Mouse (Mus musculus): Measurements from ENCODE around the gene Scgb1a1. TPM values are rescaled to one million over a fixed set of nuclear protein-coding genes. Genes with fewer than 3 reads are reported as not detected.

Gene Scgb1a1
- total and polyA plus RNA-seq, 3 experiments, result not detected

DNA sequence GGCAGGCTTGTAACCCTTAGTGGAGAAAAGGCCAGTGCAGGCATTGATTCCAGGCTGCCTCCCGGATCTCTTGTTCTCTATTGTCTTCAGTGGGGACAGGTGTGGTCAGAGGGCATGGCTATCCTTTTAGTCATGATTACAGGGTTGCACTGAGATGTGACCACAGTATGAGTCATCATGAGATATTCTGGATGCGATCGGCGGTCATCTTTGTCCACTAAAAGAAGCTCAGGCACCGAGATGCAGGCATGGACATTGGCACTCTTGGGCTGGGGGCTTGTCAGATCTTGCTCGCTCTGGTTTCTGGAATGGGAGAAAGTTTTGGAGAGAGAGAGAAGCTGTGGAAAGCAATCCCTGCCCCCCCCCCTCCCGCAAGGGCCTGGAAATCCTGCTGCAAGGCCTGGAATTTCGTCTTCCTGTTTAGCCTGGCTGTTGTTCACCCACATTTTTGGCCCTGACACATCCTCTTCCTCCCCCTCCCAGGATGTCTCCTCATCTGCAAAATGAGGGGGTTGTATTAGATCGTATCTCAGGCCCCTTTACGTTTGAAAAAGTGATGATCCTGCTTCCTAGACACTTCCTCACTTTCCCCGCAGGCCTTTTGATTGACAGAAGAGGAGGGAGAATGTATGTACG is 13.9 kb downstream of the Scgb1a1 start:
- peaks cover 21 to 51% of the 10 kb centered on the region in 2 experiments for H3K4me1 ChIP-seq (ENCODE audit: control insufficient read depth in 1 of 2, insufficient read depth in 2 of 2, low read length in 2 of 2)
- TF ChIP-seq POLR2A (IDR thresholded peaks at IDR 0.05; ENCODE audit: control insufficient read depth in 1 of 2, insufficient read depth in 1 of 2, low read depth in 1 of 2, low read length in 2 of 2, poor library complexity in 1 of 2) (no peak), MAX (IDR thresholded peaks at IDR 0.05; ENCODE audit: low read length) (no peak), RCOR1 (IDR thresholded peaks at IDR 0.05; ENCODE audit: low read depth, low read length) (no peak), POLR2AphosphoS2 (IDR thresholded peaks at IDR 0.05; ENCODE audit: low read length) (no peak), TBP (IDR thresholded peaks at IDR 0.05; ENCODE audit: low read depth, low read length) (no peak), ETS1 (IDR thresholded peaks at IDR 0.05; ENCODE audit: low read depth, low read length) (no peak), CHD1 (IDR thresholded peaks at IDR 0.05; ENCODE audit: low read depth, low read length) (no peak), SIN3A (IDR thresholded peaks at IDR 0.05; ENCODE audit: low read length) (no peak), SMC3 (IDR thresholded peaks at IDR 0.05; ENCODE audit: low read depth, low read length) (no peak), BHLHE40 (IDR thresholded peaks at IDR 0.05; ENCODE audit: borderline replicate concordance, low read depth, low read length) (no peak), GATA1 (IDR thresholded peaks at IDR 0.05; ENCODE audit: low read depth, low read length) (0 out of 2 replicates have a peak, but pooled peaks have one; percentile 8), POLR2AphosphoS5 (IDR thresholded peaks at IDR 0.05; ENCODE audit: borderline replicate concordance, low read depth, low read length) (no peak), CHD2 (IDR thresholded peaks at IDR 0.05; ENCODE audit: low read length) (no peak), KAT2A (conservative IDR thresholded peaks at IDR 0.05; ENCODE audit: low read depth, low read length) (no peak), HCFC1 (IDR thresholded peaks at IDR 0.05; ENCODE audit: low read depth, low read length) (peak; percentile 31; the same call in 1 of the 2 replicates), MEF2A (IDR thresholded peaks at IDR 0.05; ENCODE audit: extremely low read depth, insufficient replicate concordance, low read depth, low read length, poor library complexity, severe bottlenecking) (no peak), USF2 (IDR thresholded peaks at IDR 0.05; ENCODE audit: borderline replicate concordance in 1 of 2, insufficient read depth in 1 of 2, low read depth in 1 of 2, low read length in 2 of 2) (no peak), ZC3H11A (IDR thresholded peaks at IDR 0.05; ENCODE audit: low read depth, low read length) (no peak), ELF1 (IDR thresholded peaks at IDR 0.05; ENCODE audit: low read depth, low read length) (no peak), ZMIZ1 (IDR thresholded peaks at IDR 0.05; ENCODE audit: low read depth, low read length) (no peak), NRF1 (IDR thresholded peaks at IDR 0.05; ENCODE audit: insufficient read depth, low read depth, low read length, poor library complexity, severe bottlenecking) (no peak), E2F4 (IDR thresholded peaks at IDR 0.05; ENCODE audit: borderline replicate concordance, low read depth, low read length) (no peak), RAD21 (IDR thresholded peaks at IDR 0.05; ENCODE audit: low read depth, low read length) (no peak), EP300 (IDR thresholded peaks at IDR 0.05; ENCODE audit: low read depth in 1 of 2, low read length in 2 of 2) (0 out of 4 replicates have a peak, but pooled peaks of 1 of the 2 experiments have one; percentile 5), TAL1 (IDR thresholded peaks at IDR 0.05; ENCODE audit: low read length) (no peak), UBTF (IDR thresholded peaks at IDR 0.05; ENCODE audit: borderline replicate concordance, insufficient read depth, low read depth, low read length) (no peak), MYB (IDR thresholded peaks at IDR 0.05; ENCODE audit: low read depth, low read length) (no peak), GABPA (IDR thresholded peaks at IDR 0.05; ENCODE audit: low read depth, low read length) (no peak), JUND (IDR thresholded peaks at IDR 0.05; ENCODE audit: low read depth, low read length) (no peak), CTCF (IDR thresholded peaks at IDR 0.05 in 2 of 3, conservative IDR thresholded peaks at IDR 0.05 in 1 of 3; ENCODE audit: control insufficient read depth in 1 of 3, insufficient read depth in 1 of 3, low read depth in 2 of 3, low read length in 3 of 3, poor library complexity in 1 of 3, severe bottlenecking in 1 of 3) (no peak), MAFK (IDR thresholded peaks at IDR 0.05; ENCODE audit: borderline replicate concordance, low read depth, low read length) (0 out of 2 replicates have a peak, but pooled peaks have one; percentile 10), NELFE (IDR thresholded peaks at IDR 0.05; ENCODE audit: low read depth, low read length) (no peak), MAZ (IDR thresholded peaks at IDR 0.05; ENCODE audit: low read depth, low read length) (no peak), TCF12 (IDR thresholded peaks at IDR 0.05; ENCODE audit: low read depth, low read length) (no peak)
- H3K79me2 ChIP-seq (ENCODE audit: control insufficient read depth, insufficient read depth, low read length, poor library complexity), result no peaks in the 10 kb centered on the region
- no peaks in the 10 kb centered on the region for H3K9me3 ChIP-seq (replicated peaks; ENCODE audit: insufficient read depth, low read length)
- peak overlapping the region; percentile 32 to 39 for H3K4me3 ChIP-seq (ENCODE audit: control insufficient read depth in 1 of 2, insufficient read depth in 1 of 2, low read depth in 2 of 2, low read length in 2 of 2)
- H3K36me3 ChIP-seq (ENCODE audit: control insufficient read depth in 1 of 2, insufficient read depth in 2 of 2, low read length in 2 of 2), result peaks cover 0 to 36% of the 10 kb centered on the region in 2 experiments; a peak in 2 of 4 replicates
- H3K9ac ChIP-seq (ENCODE audit: control insufficient read depth, low read depth, low read length, poor library complexity, severe bottlenecking), result peak overlapping the region; percentile 42
- DNase-seq (ENCODE audit: low read depth, low spot score), result no peak
- H3K27ac ChIP-seq (ENCODE audit: control insufficient read depth, low read depth, low read length), result peak overlapping the region; percentile 20
- H3K27me3 ChIP-seq (ENCODE audit: control insufficient read depth in 1 of 2, insufficient read depth in 2 of 2, low read length in 2 of 2), result no peaks in the 10 kb centered on the region

Measured in MEL (cell line).